Mouse (Mus musculus) myocyte (in vitro differentiated cells): ENCODE data around the gene Hsd17b6. TPM values are rescaled to one million over a fixed set of nuclear protein-coding genes. Genes with fewer than 3 reads are reported as not detected.

Experiments used
- H3K27me3 ChIP-seq: one replicate; pipeline ENCODE4 v1.6.1; 2011; ENCODE audit not compliant: control insufficient read depth, insufficient read depth, insufficient read length
- H3K36me3 ChIP-seq: one replicate; pipeline ENCODE4 v1.6.1; 2011; ENCODE audit not compliant: control insufficient read depth, insufficient read depth
- H3K4me2 ChIP-seq: one replicate; pipeline ENCODE4 v1.6.1; 2011; ENCODE audit warnings: low read depth, control low read depth
- H3K4me3 ChIP-seq: one replicate; pipeline ENCODE4 v1.5.1; 2011; ENCODE audit warnings: mild to moderate bottlenecking, control low read depth, moderate library complexity
- H3K79me2 ChIP-seq: one replicate; pipeline ENCODE4 v1.6.1; 2011; ENCODE audit not compliant: control insufficient read depth, insufficient read depth
- H3ac ChIP-seq: one replicate; pipeline ENCODE4 v1.6.1; 2011; ENCODE audit not compliant: control insufficient read depth, insufficient read length
- CEBPB ChIP-seq: IDR thresholded peaks from 2 replicates; pipeline ENCODE4 v1.6.1; 2011; ENCODE audit warnings: mild to moderate bottlenecking, moderate library complexity; ENCODE audit not compliant: poor library complexity, insufficient read depth, severe bottlenecking
- E2F4 ChIP-seq: IDR thresholded peaks from one replicate; pipeline ENCODE4 v1.6.1; 2011; ENCODE audit warnings: mild to moderate bottlenecking, control low read depth, moderate library complexity; ENCODE audit not compliant: insufficient read depth
- MAX ChIP-seq: IDR thresholded peaks from one replicate; pipeline ENCODE4 v1.6.1; 2011; ENCODE audit warnings: low read depth, mild to moderate bottlenecking, control low read depth
- MYOD1 ChIP-seq, 3 experiments: IDR thresholded peaks; one replicate each; pipeline ENCODE4 v1.6.1; 2011; ENCODE audit warnings: control low read depth in 2 of 3, low read depth in 2 of 3, mild to moderate bottlenecking in 2 of 3, moderate library complexity in 1 of 3; ENCODE audit not compliant: insufficient read length in 2 of 3, control insufficient read depth in 1 of 3
- MYOG ChIP-seq, 3 experiments: IDR thresholded peaks; one replicate each; pipeline ENCODE4 v1.6.1; 2011; ENCODE audit warnings: control low read depth in 2 of 3, low read depth in 2 of 3, mild to moderate bottlenecking in 2 of 3; ENCODE audit not compliant: insufficient read length in 2 of 3, control insufficient read depth in 1 of 3, insufficient read depth in 1 of 3
- POLR2A ChIP-seq: IDR thresholded peaks from one replicate; pipeline ENCODE4 v1.6.1; 2011; ENCODE audit warnings: low read depth, mild to moderate bottlenecking, control low read depth, moderate library complexity; ENCODE audit not compliant: insufficient read length
- POLR2AphosphoS2 ChIP-seq: IDR thresholded peaks from one replicate; pipeline ENCODE4 v1.6.1; 2011; ENCODE audit warnings: low read depth, control low read depth; ENCODE audit not compliant: insufficient read length
- REST ChIP-seq: IDR thresholded peaks from one replicate; pipeline ENCODE4 v1.6.1; 2011; ENCODE audit warnings: mild to moderate bottlenecking, control low read depth, moderate library complexity; ENCODE audit not compliant: insufficient read depth, insufficient read length
- SRF ChIP-seq: IDR thresholded peaks from one replicate; pipeline ENCODE4 v1.6.1; 2011; ENCODE audit warnings: low read depth; ENCODE audit not compliant: control insufficient read depth, insufficient read length
- TCF12 ChIP-seq: IDR thresholded peaks from one replicate; pipeline ENCODE4 v1.6.1; 2011; ENCODE audit warnings: mild to moderate bottlenecking, control low read depth; ENCODE audit not compliant: poor library complexity, insufficient read depth, severe bottlenecking
- TCF3 ChIP-seq: IDR thresholded peaks from one replicate; pipeline ENCODE4 v1.6.1; 2011; ENCODE audit warnings: low read depth, control low read depth; ENCODE audit not compliant: insufficient read length
- USF1 ChIP-seq: IDR thresholded peaks from one replicate; pipeline ENCODE4 v1.6.1; 2011; ENCODE audit warnings: low read depth, mild to moderate bottlenecking, control low read depth, moderate library complexity
- polyA plus RNA-seq: library from polyadenylated mRNA; unstranded; fragments of >200 nt; fragmentation: generic; extraction: Trizol; gene quantifications from one replicate; pipeline ENCODE4 v1.2.1, GENCODE M21; 2012; ENCODE audit warnings: missing spikeins

Gene Hsd17b6
- polyA plus RNA-seq, 1 experiment, result not detected

DNA sequence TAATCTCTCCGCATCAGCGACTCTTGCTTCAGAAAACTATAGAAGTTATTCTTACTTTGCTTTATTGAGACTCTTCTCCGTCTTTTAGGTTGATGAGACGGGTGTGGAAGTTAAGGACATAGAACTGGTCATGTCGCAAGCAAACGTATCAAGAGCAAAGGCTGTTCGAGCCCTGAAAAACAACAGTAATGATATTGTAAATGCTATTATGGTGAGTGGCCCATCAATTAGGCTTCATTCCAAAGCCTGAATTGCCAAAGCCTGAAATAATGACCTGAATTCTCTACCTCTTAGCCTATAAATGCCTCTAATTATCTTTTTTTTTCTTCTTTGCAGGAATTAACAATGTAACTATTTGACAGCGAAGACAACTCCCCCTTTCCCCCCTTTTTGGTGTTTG is 40.7 kb upstream of the Hsd17b6 start:
- Histone ChIP-seq H3K27me3 (no peaks in the 10 kb centered on the region), H3K36me3 (peaks cover 66% of the 10 kb centered on the region), H3K79me2 (peaks cover 33% of the 10 kb centered on the region), H3K4me2 (no peak overlapping the region), H3ac (no peak overlapping the region), H3K4me3 (no peak overlapping the region)
- no peak for TF ChIP-seq POLR2A
- no peak for TF ChIP-seq MAX
- TF ChIP-seq REST, result no peak
- TF ChIP-seq USF1, result no peak
- no peak for TF ChIP-seq E2F4
- no peak for TF ChIP-seq SRF
- no peak for TF ChIP-seq CEBPB
- no peak for TF ChIP-seq MYOD1 (IDR thresholded peaks at IDR 0.05; ENCODE audit: control insufficient read depth in 1 of 3, insufficient read length in 2 of 3, low read depth in 2 of 3)
- TF ChIP-seq MYOG (IDR thresholded peaks at IDR 0.05; ENCODE audit: control insufficient read depth in 1 of 3, insufficient read depth in 1 of 3, insufficient read length in 2 of 3, low read depth in 2 of 3), result no peak
- no peak for TF ChIP-seq TCF12
- no peak for TF ChIP-seq POLR2AphosphoS2
- TF ChIP-seq TCF3, result no peak

GRCm38 (mm10) chr10:128043041-128043835 is 35.8 kb upstream of the Hsd17b6 start:
- H3K4me2 ChIP-seq, result no peak overlapping the region

GRCm38 (mm10) chr10:128042466-128042865 is 35.1 kb upstream of the Hsd17b6 start:
- TF ChIP-seq CEBPB (no peak), MYOG (IDR thresholded peaks at IDR 0.05; ENCODE audit: control insufficient read depth in 1 of 3, insufficient read depth in 1 of 3, insufficient read length in 2 of 3, low read depth in 2 of 3) (no peak), E2F4 (no peak), TCF12 (no peak), SRF (no peak), TCF3 (no peak), MAX (no peak), USF1 (no peak), MYOD1 (IDR thresholded peaks at IDR 0.05; ENCODE audit: control insufficient read depth in 1 of 3, insufficient read length in 2 of 3, low read depth in 2 of 3) (no peak), POLR2AphosphoS2 (no peak), POLR2A (no peak), REST (no peak)
- Histone ChIP-seq H3K4me2 (no peak overlapping the region), H3K79me2 (peaks cover 90% of the 10 kb centered on the region)

More at GRCm38 (mm10) chr10:128043041-128043835, 35.8 kb upstream of the Hsd17b6 start:
- TF ChIP-seq MAX (no peak), POLR2A (no peak), TCF12 (no peak), MYOG (IDR thresholded peaks at IDR 0.05; ENCODE audit: control insufficient read depth in 1 of 3, insufficient read depth in 1 of 3, insufficient read length in 2 of 3, low read depth in 2 of 3) (no peak), POLR2AphosphoS2 (no peak), CEBPB (no peak), TCF3 (no peak), MYOD1 (IDR thresholded peaks at IDR 0.05; ENCODE audit: control insufficient read depth in 1 of 3, insufficient read length in 2 of 3, low read depth in 2 of 3) (no peak), E2F4 (no peak), SRF (no peak), USF1 (no peak), REST (no peak)
- H3ac ChIP-seq, result no peak overlapping the region
- H3K27me3 ChIP-seq, result no peaks in the 10 kb centered on the region
- peaks cover 82% of the 10 kb centered on the region for H3K79me2 ChIP-seq
- peaks cover 46% of the 10 kb centered on the region for H3K36me3 ChIP-seq
- no peak overlapping the region for H3K4me3 ChIP-seq

GRCm38 (mm10) chr10:128041636-128042035 is 34.2 kb upstream of the Hsd17b6 start:
- Histone ChIP-seq H3K27me3 (no peaks in the 10 kb centered on the region), H3K4me3 (no peak overlapping the region), H3K4me2 (no peak overlapping the region), H3K79me2 (peaks cover 98% of the 10 kb centered on the region), H3ac (no peak overlapping the region), H3K36me3 (peaks cover 44% of the 10 kb centered on the region)
- no peak for TF ChIP-seq SRF
- TF ChIP-seq USF1, result no peak
- TF ChIP-seq POLR2AphosphoS2, result no peak
- TF ChIP-seq CEBPB, result no peak
- TF ChIP-seq REST, result no peak
- TF ChIP-seq TCF3, result no peak
- TF ChIP-seq MYOD1 (IDR thresholded peaks at IDR 0.05; ENCODE audit: control insufficient read depth in 1 of 3, insufficient read length in 2 of 3, low read depth in 2 of 3), result no peak
- no peak for TF ChIP-seq MYOG (IDR thresholded peaks at IDR 0.05; ENCODE audit: control insufficient read depth in 1 of 3, insufficient read depth in 1 of 3, insufficient read length in 2 of 3, low read depth in 2 of 3)
- no peak for TF ChIP-seq POLR2A
- TF ChIP-seq E2F4, result no peak
- TF ChIP-seq TCF12, result no peak
- no peak for TF ChIP-seq MAX

More at GRCm38 (mm10) chr10:128042466-128042865, 35.1 kb upstream of the Hsd17b6 start:
- H3K27me3 ChIP-seq, result no peaks in the 10 kb centered on the region
- H3K36me3 ChIP-seq, result peaks cover 45% of the 10 kb centered on the region
- H3ac ChIP-seq, result no peak overlapping the region
- H3K4me3 ChIP-seq, result no peak overlapping the region
